Mouse (Mus musculus): ENCODE measurements at regions not wholly inside any gene's neighbourhood (a gene's known extent, or its start where the extent isn't known, plus 50 kb on each side); places are given as distances from the start of the nearest gene placed in this dataset.

GRCm38 (mm10) chr14:114804643-114805042, 287.4 kb upstream of the Gpc5 start:
- peak; percentile 78; the same call in 1 of the 2 replicates for ATAC-seq (ENCODE audit: insufficient read depth)

DNA sequence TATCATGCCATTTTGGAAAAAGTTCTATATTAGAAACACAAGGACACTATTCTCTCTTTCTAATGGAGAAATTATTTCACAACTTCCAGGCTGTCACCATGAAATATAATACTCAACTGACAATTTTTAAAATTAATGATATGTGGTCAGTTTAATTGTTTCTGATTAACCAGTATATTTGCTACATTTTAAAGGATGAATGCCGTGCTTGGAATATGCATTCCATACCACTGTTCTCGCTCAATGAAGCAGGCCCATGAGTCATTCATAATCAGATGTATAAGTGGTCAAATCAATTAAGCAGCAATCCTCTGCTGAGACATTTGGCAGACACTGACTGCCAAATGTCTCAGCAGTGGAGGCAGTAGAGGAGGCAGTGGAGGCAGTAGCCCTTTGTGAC, 283.4 kb upstream of the Gpc5 start:
- Histone ChIP-seq H3K27me3 (ENCODE audit: insufficient read depth, low read length) (no peaks in the 10 kb centered on the region), H3K4me2 (no peak overlapping the region), H3K9me3 (ENCODE audit: low read depth, low read length) (no peaks in the 10 kb centered on the region), H3K4me1 (ENCODE audit: insufficient read depth) (no peaks in the 10 kb centered on the region), H3K4me3 (ENCODE audit: low read depth, low read length) (no peak overlapping the region), H3K27ac (ENCODE audit: low read depth) (no peak overlapping the region), H3K9ac (no peak overlapping the region), H3K36me3 (ENCODE audit: insufficient read depth) (no peaks in the 10 kb centered on the region)
- ATAC-seq (ENCODE audit: insufficient read depth) = no peak
- WGBS = 77% methylated on average over 2 of the region's 2 CpGs
- TF ChIP-seq CTCF (IDR thresholded peaks at IDR 0.05; ENCODE audit: low read depth) = no peak
- no peak for DNase-seq

More at GRCm38 (mm10) chr14:114804643-114805042, 287.4 kb upstream of the Gpc5 start:
- no peak for TF ChIP-seq CTCF (IDR thresholded peaks at IDR 0.05; ENCODE audit: low read depth)
- no peaks in the 10 kb centered on the region for H3K36me3 ChIP-seq (ENCODE audit: insufficient read depth)
- no peaks in the 10 kb centered on the region for H3K27me3 ChIP-seq (ENCODE audit: insufficient read depth, low read length)
- no peaks in the 10 kb centered on the region for H3K4me1 ChIP-seq (ENCODE audit: insufficient read depth)
- H3K4me2 ChIP-seq = no peak overlapping the region
- H3K9me3 ChIP-seq (ENCODE audit: low read depth, low read length) = no peaks in the 10 kb centered on the region
- H3K4me3 ChIP-seq (ENCODE audit: low read depth, low read length) = no peak overlapping the region
- WGBS = 61% methylated on average over 11 of the region's 11 CpGs
- no peak overlapping the region for H3K9ac ChIP-seq
- peak; percentile 65 for DNase-seq
- no peak overlapping the region for H3K27ac ChIP-seq (ENCODE audit: low read depth)

DNA sequence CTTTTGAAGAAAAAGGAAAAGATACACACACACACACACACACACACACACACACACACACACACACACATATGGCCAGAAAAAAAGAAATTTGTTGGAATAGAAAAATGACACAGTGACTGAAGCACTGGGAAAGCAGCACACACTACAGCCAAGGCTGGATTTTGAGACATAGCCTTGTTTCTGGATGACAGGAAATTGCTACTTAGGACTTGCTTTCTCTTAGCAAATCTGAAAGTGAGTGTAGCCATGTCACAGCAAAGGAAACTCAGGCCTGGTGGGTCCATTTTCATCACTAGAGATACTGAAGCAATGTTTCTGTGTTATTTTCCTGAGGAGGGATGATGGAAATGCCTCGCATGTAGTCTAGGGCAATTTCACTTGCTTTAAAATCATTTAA, 271.3 kb upstream of the Gpc5 start:
- H3K27ac ChIP-seq (ENCODE audit: low read depth) = peak overlapping the region; percentile 66; the same call in 1 of the 2 replicates
- TF ChIP-seq CTCF (IDR thresholded peaks at IDR 0.05; ENCODE audit: low read depth) = no peak

DNA sequence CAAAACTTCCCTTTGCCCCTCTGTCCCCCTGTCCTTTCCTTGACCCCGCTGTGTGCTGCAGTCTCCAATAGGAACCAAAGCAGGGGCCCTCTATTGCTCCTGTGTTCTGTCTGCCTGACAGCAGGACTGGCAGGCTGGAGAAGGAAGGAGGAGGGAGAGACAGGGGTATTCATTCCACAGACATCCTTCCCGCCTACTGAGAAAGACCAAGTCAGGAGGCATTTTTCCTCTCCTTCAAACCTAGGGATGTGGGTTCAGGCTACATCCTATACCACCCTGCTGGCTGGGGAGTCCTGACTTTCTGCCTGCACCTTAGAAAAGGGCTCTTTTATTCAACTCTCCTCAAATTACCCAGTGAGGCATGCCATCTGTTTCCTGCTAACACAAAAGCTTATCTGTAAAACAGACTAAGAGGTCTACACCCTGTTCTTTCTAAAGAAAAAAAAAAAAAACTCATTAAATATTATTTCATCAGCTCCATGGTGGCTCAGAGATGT, 270.9 kb upstream of the Gpc5 start:
- Histone ChIP-seq H3K27me3 (ENCODE audit: insufficient read depth, low read length) (no peaks in the 10 kb centered on the region), H3K9me3 (ENCODE audit: low read depth, low read length) (no peaks in the 10 kb centered on the region), H3K4me2 (no peak overlapping the region), H3K4me1 (ENCODE audit: insufficient read depth) (0 out of 2 replicates have a peak, but pooled peaks cover 7% of the 10 kb centered on the region), H3K9ac (no peak overlapping the region), H3K36me3 (ENCODE audit: insufficient read depth) (no peaks in the 10 kb centered on the region), H3K27ac (ENCODE audit: low read depth) (peak overlapping the region; percentile 66; the same call in 1 of the 2 replicates), H3K4me3 (ENCODE audit: low read depth, low read length) (no peak overlapping the region)
- peak; percentile 20 for DNase-seq
- no peak for TF ChIP-seq CTCF (IDR thresholded peaks at IDR 0.05; ENCODE audit: low read depth)
- WGBS = 12% methylated on average over 2 of the region's 2 CpGs
- ATAC-seq (ENCODE audit: insufficient read depth) = peak; percentile 90

More for the DNA sequence above, 271.3 kb upstream of the Gpc5 start:
- Histone ChIP-seq H3K9ac (no peak overlapping the region), H3K4me3 (ENCODE audit: low read depth, low read length) (no peak overlapping the region), H3K4me2 (no peak overlapping the region), H3K9me3 (ENCODE audit: low read depth, low read length) (no peaks in the 10 kb centered on the region), H3K4me1 (ENCODE audit: insufficient read depth) (0 out of 2 replicates have a peak, but pooled peaks cover 7% of the 10 kb centered on the region), H3K27me3 (ENCODE audit: insufficient read depth, low read length) (no peaks in the 10 kb centered on the region), H3K36me3 (ENCODE audit: insufficient read depth) (no peaks in the 10 kb centered on the region)
- DNase-seq (peak; percentile 20), ATAC-seq (ENCODE audit: insufficient read depth) (peak; percentile 11)
- WGBS = 12% methylated on average over 1 of the region's 1 CpGs

- Histone ChIP-seq H3K4me1 (ENCODE audit: insufficient read depth) (0 out of 2 replicates have a peak, but pooled peaks cover 7% of the 10 kb centered on the region), H3K9me3 (ENCODE audit: low read depth, low read length) (no peaks in the 10 kb centered on the region), H3K4me3 (ENCODE audit: low read depth, low read length) (no peak overlapping the region), H3K36me3 (ENCODE audit: insufficient read depth) (no peaks in the 10 kb centered on the region), H3K4me2 (no peak overlapping the region), H3K27me3 (ENCODE audit: insufficient read depth, low read length) (no peaks in the 10 kb centered on the region), H3K27ac (ENCODE audit: low read depth) (no peak overlapping the region), H3K9ac (no peak overlapping the region)
- TF ChIP-seq CTCF (IDR thresholded peaks at IDR 0.05; ENCODE audit: low read depth) = no peak
- ATAC-seq (ENCODE audit: insufficient read depth) = no peak
- DNase-seq = no peak
- 73% methylated on average over 5 of the region's 5 CpGs for WGBS
Measured at GRCm38 (mm10) chr14:114821672-114822071, 270.3 kb upstream of the Gpc5 start.

- Histone ChIP-seq H3K9ac (no peak overlapping the region), H3K4me3 (ENCODE audit: low read depth, low read length) (no peak overlapping the region), H3K9me3 (ENCODE audit: low read depth, low read length) (no peaks in the 10 kb centered on the region), H3K27me3 (ENCODE audit: insufficient read depth, low read length) (no peaks in the 10 kb centered on the region), H3K4me2 (no peak overlapping the region), H3K4me1 (ENCODE audit: insufficient read depth) (peaks cover 4% of the 10 kb centered on the region; the same call in 1 of the 2 replicates), H3K36me3 (ENCODE audit: insufficient read depth) (no peaks in the 10 kb centered on the region), H3K27ac (ENCODE audit: low read depth) (no peak overlapping the region)
- no peak for TF ChIP-seq CTCF (IDR thresholded peaks at IDR 0.05; ENCODE audit: low read depth)
- ATAC-seq (ENCODE audit: insufficient read depth) (peak; percentile 55; the same call in 1 of the 2 replicates), DNase-seq (no peak)
- WGBS = 40% methylated on average over 10 of the region's 10 CpGs
Measured at GRCm38 (mm10) chr14:114826662-114827321, 265.2 kb upstream of the Gpc5 start.

DNA sequence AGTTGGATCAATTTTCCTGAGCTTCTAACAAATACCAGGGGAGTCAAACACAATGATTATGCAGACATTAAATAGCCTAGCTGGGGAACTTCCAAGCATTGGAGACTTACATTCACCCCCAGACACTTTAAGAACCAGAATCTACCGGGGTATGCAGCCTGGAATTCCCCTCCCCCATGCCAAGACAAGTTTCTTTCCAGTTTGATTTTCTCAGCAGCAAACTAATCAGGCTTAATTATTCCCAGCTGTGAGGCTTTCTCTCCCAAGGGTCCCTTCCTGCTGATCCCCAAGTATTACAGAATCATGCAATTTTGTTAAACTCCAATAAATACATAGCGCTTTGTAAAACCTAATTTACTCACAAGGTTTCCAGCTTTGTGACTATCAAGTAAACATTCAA, 262.7 kb upstream of the Gpc5 start:
- Histone ChIP-seq H3K4me2 (no peak overlapping the region), H3K27me3 (ENCODE audit: insufficient read depth, low read length) (no peaks in the 10 kb centered on the region), H3K27ac (ENCODE audit: low read depth) (peak overlapping the region; percentile 42; the same call in 1 of the 2 replicates), H3K9ac (no peak overlapping the region), H3K9me3 (ENCODE audit: low read depth, low read length) (no peaks in the 10 kb centered on the region), H3K4me3 (ENCODE audit: low read depth, low read length) (no peak overlapping the region), H3K36me3 (ENCODE audit: insufficient read depth) (no peaks in the 10 kb centered on the region), H3K4me1 (ENCODE audit: insufficient read depth) (peaks cover 4% of the 10 kb centered on the region; the same call in 1 of the 2 replicates)
- no peak for ATAC-seq (ENCODE audit: insufficient read depth)
- no peak for TF ChIP-seq CTCF (IDR thresholded peaks at IDR 0.05; ENCODE audit: low read depth)
- WGBS = 16% methylated on average over 2 of the region's 2 CpGs
- peak; percentile 52 for DNase-seq
